Mouse (Mus musculus) megakaryocyte, embryonic 14.5 days (primary cell): ENCODE data around the gene Dcp1a.

Experiments
- FLI1 ChIP-seq: IDR thresholded peaks from 2 replicates; pipeline ENCODE4 v1.6.1; 2012; ENCODE audit warnings: low read length, inconsistent platforms, mixed read lengths
- GATA1 ChIP-seq: IDR thresholded peaks from 3 replicates; pipeline ENCODE4 v1.6.1; 2012; ENCODE audit warnings: mixed read lengths, low read length, inconsistent platforms, borderline replicate concordance

DNA sequence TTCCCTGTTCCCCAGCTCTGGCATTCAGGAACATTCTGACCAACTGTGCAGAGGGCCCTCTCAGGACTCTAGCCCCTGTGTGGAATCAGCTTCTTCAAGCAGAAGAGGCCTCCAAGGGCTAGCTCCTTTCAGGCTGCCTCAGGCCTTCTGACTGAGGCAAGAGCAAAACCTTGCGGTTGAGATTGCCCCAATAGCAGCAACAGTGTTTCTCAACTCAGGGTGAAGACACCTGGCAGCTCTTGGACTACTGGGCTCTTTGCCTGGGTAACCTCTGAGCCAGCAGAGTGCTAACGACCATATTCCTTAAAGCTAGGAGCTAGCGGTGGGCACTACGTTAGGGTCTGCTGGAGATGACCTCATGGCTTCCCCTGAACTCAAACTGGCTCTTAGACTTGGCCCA, 73.8 kb downstream of the Dcp1a start:
- no peak for TF ChIP-seq GATA1
- TF ChIP-seq FLI1, result no peak
